Mouse (Mus musculus) left cerebral cortex, postnatal 14 days (tissue): ENCODE measurements around the gene Cfl2. TPM values are rescaled to one million over a fixed set of nuclear protein-coding genes. Genes with fewer than 3 reads are reported as not detected.
"Not testable (repeated sequence)": the region's sequence is repeated elsewhere in the genome, so short reads cannot be mapped to it uniquely, and the experiment has no call there.

Experiments used
- DNase-seq, 2 experiments: peaks; one replicate each; pipeline ENCODE4 v3.0.0; 2021 to 2022; ENCODE audit warnings: low spot score in 2 of 2, mixed read lengths in 1 of 2
- intact Hi-C: fragments of 180-260 bp; cut with DNase I; formaldehyde crosslinking; loops from one replicate; pipeline ENCODE4 v1.15.1; 2025
- long read RNA-seq, 2 experiments: library from polyadenylated mRNA; stranded (forward); transcript quantifications; one replicate each; pipeline ENCODE4 v2.0.0; 2021
- total RNA-seq, 2 experiments: library from RNA; stranded (reverse); gene quantifications; 2 replicates each; pipeline ENCODE4 v1.2.3; 2021

The Cfl2 gene
- 100 to 1,000 TPM; 144 to 154 TPM for total RNA-seq
- long read RNA-seq, experiment 1, transcript Cfl2-201 (4 exons, 2,940 nt) = major isoform, 97 of 160 reads
- long read RNA-seq, experiment 1, transcript Cfl2-206 (4 exons, 2,726 nt) = minor isoform, 5 of 160 reads
- long read RNA-seq, experiment 1, transcript Cfl2-202 (4 exons, 474 nt) = minor isoform, 10 of 160 reads
- long read RNA-seq, experiment 1, transcript Cfl2-203 (4 exons, 1,128 nt) = minor isoform, 21 of 160 reads
- long read RNA-seq, experiment 1, partial matches to known transcripts = 0 of 160 reads
- long read RNA-seq, experiment 1, other reads (novel, unspliced or antisense) = 27 of 160 reads
- long read RNA-seq, experiment 2, transcript Cfl2-203 (4 exons, 1,128 nt) = minor isoform, 12 of 113 reads
- long read RNA-seq, experiment 2, transcript Cfl2-201 (4 exons, 2,940 nt) = major isoform, 61 of 113 reads
- long read RNA-seq, experiment 2, transcript Cfl2-202 (4 exons, 474 nt) = minor isoform, 6 of 113 reads
- long read RNA-seq, experiment 2, partial matches to known transcripts = 1 of 113 reads
- long read RNA-seq, experiment 2, other reads (novel, unspliced or antisense) = 28 of 113 reads

DNA sequence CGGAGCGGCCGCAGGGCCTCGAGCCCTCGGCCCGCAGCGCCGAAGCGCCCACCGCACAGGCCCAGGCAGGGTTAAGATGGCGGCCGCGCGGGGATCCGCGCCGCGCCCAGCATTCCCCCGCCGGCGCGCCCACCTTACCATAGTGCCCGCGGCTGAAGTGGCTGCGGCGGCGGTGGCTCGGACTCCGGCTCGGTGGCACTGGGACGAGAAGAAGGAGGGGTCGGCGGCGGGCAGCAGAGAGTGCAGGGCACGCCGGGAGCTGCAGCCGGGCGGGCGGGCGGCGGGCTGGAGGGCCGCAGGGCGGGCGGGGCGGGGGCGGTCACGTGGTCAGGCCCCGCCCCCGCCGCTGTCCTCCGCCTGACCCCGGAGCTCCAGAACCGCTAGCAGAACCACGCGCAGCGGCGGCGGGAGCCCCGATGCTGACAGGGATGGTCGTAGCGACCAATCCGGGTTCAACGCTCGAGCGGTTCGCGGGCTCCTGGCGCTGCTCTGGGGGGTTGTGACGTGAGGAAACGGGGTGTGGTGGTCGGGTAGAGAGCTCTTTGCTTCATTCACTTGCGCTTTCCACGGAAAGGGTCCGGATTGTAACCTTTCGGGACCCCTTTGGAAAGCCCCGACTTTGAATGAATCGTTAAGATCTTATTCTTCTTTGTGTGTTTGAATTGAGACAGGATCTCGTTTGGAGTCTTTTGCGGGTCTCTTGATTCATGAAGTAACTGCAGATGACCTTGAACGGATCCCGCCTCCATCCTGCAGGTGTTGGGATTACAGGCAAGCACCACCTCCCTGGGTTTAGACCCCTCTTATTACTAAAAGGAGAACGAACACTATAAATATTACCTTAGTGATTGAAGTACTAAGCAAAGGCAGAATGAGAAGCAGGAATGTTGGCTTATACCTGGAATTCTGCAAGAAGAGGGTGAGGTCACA lies at the start of gene Cfl2:
Gene Cfl2, minus strand, starts transcription at position 272 of the 930 bp plus-strand sequence.
- intact Hi-C loops = loop anchor here (2.0 kb wide), 1 partner anchor 122 kb away; no protein-coding TSS in a partner anchor
- DNase-seq = peak; percentile 86 to 90

DNA sequence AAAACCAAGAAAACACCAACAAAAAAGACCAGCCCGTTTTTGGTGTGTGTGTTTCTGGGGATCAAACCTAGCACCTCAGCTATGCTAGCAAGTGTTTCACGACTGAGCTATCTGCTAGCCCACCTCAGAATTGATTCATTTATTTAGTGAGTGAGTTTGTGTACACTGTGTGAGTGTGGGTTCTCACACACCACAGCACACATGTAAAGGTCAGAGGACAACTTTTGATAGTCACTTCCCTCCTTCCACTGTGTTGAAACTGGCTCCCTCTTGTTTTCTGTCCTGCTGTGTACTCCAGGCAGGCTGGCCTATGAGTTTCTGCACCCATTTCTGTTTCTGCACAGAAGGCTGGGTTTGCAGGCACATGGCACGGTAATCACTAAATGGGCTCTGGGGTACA lies 47.7 kb upstream of the Cfl2 start:
- DNase-seq = no peak
- intact Hi-C loops = no loop called here

DNA sequence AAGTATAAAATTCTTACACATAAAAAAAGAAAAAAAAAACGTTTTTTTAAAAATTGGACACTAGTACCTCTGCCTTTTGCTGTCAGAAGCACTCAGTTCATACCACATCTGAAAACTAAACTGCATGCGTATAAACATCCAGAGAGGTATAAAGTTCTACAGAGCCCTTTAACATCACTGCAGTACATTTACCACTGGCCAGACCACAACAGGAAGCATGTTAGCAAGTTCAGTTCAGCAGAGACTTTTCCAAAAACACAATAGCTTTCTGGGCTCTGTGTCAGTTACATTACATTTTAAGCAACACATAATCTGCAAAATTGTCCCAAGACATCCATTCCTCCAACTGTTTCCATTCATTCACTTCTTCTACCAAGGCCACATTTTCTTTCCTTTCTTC lies 29.9 kb upstream of the Cfl2 start:
- DNase-seq, intact Hi-C loops: not testable (repeated sequence)

DNA sequence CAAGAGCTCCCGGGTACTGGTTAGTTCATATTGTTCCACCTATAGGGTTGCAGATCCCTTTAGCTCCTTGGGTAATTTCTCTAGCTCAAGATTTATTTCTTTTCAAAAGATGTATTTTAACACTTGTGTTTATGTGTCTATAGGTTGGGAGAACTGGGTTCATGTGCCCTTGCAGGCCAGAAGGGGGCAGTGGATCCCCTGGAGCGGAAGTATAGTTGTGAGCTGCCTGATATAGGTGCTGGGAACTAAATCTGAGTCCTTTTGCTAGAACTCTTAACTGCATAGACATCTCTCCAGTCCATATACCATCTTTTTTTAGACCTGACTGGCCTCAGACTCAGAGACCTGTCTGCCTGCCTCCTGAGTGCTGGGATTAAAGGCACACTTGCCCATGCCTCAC lies 27.7 kb upstream of the Cfl2 start:
- intact Hi-C loops = no loop called here
- no peak for DNase-seq

DNA sequence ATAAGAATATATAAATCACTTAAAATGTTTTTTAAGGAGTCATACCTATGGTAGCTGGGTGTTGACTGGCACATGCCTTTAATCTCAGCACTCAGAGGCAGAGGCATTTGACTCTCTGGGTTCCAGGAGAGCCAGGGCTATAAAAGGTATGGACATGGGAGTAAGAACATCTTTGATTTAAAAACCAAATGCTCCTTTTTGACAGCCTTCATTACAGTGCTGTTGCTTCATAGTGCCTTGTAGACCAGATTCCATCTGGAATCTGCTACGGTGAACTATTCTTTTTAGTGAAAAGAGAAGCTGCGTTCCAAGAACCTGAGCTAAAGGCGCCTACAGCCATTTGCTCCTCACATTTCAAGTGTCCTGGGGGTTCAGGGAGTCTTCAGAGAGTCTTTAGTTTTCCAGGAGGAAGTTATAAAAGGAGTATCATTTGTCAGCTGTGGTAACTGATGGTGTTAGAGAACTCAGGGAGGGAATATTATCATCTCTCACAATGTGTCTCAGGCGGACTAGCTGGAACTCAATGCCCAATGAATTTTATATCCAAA lies 25.0 kb upstream of the Cfl2 start:
- no peak for DNase-seq
- intact Hi-C loops = no loop called here

DNA sequence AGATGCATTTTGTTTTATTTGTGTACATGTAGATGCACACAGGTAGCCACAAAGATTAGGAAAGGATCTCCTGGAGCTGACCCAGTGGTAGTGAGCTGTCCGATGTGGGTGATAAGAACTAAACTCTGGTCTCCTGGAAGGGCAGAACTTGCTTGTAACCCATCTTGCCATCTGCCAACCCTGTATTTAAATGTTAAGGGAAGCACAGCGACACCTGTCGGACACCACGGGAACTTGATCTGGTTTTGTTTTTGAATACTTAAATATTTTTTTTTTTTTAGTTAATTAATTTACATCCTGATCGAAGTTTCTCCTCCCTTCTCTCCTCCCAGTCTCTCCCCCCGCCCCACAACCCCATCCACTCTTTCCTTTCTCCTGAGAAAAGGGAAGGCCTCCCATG lies 17.0 kb upstream of the Cfl2 start:
- peak; percentile 24 to 62 for DNase-seq
- intact Hi-C loops = loop anchor here (2.0 kb wide), 1 partner anchor 49 kb away; no protein-coding TSS in a partner anchor

DNA sequence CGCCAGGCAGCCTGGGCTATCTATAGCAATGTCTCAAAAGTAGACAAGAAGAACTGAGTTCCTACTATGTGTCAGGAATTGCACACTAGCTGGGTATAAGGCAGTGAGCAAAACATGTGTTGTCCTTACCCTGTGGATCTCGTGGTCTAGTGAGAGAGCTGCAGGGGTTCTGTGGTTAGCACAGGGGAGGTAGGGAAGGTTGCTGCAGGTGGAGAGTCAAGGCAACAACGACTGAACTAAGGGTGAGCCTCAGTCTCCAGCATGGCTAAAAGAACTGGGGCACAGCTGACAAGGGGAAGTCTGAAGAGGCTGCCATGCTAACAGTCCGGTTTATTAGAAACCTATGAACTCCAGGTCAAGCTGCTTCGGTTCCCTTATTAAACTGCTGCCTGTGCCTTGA lies 16.5 kb upstream of the Cfl2 start:
- intact Hi-C loops = loop anchor here (2.0 kb wide), 1 partner anchor 48 kb away; no protein-coding TSS in a partner anchor
- no peak for DNase-seq

DNA sequence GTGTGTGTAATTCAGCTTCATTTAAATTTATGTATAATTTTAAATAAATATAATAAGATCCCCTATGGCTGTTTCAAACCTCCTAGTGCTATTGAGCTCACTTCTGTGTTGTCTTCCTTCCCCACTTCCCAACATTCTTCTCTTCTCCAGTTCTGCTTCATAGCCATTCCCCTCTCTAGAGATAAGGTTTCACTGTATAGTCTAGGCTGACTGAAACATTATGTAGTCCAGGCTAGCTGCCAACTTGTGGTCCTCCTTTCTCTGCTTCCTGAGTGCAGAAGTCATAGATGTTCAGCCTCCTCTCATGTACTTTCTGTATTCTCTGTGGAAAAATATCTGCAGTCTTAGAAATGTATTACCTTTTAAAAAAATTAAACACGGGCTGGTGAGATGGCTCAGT lies 15.2 kb upstream of the Cfl2 start:
- intact Hi-C loops = loop anchor here (2.0 kb wide), 1 partner anchor 47 kb away; no protein-coding TSS in a partner anchor
- no peak for DNase-seq

DNA sequence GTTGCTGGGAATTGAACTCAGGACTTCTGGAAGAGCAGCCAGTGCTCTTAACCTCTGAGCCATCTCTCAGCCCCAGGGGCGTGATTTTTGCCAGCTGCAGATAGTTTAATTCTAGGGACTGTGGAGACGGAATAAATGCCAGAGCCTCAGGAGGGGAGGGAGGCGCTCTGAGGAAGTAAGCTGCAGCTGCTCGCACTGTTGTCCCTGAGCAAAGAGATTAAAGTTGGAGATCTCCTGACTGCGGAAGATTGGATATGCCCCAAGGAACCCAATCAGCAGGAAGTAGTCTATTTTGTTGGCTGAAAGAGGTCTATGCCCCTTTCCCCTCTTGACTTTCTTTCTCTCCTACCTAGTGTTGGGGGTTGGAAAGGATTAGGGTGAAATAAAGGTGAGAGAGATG lies 14.2 kb upstream of the Cfl2 start:
- no peak for DNase-seq
- intact Hi-C loops = no loop called here

DNA sequence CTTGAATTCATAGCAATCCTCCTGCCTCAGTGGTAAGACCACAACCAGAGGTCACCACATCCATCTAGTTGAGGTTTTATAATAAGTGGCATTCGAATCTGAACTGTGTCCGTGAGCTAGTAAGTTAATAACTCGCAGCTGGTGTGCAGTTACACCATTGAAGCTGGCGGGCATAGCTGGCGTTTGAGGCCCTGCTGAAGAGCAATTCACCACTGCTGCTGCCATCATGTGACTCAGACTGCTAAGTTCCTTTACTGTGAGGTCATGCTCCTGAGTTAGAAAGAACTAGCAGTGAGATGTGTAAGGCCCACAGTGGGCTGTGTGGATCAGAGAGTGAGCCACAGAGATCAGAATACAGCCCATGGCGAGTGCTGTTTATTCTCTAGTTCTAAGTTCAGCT lies 12.0 kb upstream of the Cfl2 start:
- intact Hi-C loops = no loop called here

DNA sequence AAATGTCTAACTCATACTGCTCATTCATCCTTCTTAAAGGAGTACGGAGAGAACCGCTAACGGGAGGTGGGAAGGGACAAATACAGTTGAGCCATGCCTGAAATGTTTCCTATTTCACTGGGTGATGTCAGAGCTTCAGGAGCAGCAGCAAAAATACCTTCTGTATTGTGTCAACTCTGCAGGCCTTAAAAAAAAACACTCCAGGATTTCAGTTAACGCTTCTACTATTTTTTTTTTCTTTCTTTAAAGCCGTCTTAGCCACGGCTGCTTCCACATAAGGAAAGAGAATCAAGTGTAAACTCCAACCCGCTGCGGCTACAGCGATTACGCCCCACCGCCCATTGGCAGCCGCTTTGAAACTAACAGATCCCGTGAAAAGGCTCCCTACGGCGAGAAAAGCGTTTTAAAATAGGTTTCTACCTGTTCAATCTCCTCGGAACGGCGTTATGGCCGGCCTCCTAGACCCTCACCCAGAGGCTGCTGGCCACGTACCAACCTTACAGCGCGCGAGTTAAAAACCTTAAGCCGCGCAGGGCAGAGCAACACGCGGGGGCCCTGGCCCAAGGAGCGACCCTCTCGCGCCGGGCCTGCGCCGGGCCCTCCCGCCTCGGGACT lies 579 bp downstream of the Cfl2 start:
- peak; percentile 27 to 67 for DNase-seq
- intact Hi-C loops = loop anchor here (2.0 kb wide), 1 partner anchor 123 kb away; no protein-coding TSS in a partner anchor

More for the DNA sequence above, 12.0 kb upstream of the Cfl2 start:
- no peak for DNase-seq

DNA sequence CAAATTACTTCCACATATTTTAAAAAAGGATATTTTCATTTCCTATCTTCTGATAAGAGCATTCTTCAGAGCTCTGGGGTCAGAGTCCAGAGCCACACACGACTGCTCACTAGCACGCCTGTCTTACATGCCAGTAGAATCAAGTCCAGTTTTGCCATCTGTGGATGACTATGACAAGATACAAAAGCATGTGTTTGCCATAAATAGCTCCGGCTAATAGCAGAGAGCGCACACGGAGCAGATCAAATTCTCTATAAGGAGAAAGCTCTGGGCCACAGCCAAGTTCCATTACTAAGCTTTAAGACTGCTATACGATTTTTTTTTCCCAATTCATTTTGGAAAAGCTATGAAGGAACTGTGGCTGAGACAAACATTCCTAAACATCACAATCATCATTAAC lies 3.1 kb downstream of the Cfl2 start:
- intact Hi-C loops = no loop called here
- peak; percentile 18 to 45 for DNase-seq

DNA sequence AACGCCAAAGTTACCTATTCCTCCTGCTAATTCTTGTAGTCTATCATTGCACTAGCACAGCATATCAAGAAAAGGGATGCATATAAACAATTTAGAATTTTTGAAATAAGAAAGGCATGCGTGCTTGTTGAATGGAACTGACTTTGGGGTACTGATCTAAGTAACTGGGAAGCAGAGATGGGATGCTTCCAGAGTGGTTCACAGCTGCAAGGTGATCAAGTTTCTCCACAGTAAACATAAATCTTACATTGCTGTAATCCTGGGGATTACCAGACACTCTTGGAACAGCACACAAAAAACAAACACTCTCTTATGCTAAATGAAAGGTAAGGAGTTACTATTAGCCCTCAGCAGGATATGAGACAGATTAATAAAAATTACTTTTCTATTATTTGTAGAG lies 12.1 kb downstream of the Cfl2 start:
- DNase-seq = no peak
- intact Hi-C loops = no loop called here

DNA sequence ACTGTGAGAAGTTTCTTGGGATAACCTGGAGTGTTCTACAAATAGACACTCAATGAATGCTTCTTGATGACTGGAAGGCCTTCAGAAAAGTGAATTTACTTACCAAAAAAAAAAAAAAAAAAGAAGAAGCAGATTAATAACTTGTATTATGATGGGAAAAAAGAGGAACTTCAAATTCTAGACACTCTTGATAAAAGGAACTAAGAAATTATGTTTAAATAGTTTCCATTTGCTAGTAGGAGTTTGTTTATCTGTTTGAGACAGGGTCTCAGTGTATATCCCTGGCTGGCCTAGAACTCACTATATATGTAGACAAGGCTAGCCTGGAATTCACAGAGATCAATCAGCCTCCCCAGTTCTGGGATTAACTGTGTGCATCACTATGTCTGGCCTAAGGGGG lies 18.3 kb downstream of the Cfl2 start:
- intact Hi-C loops = no loop called here
- DNase-seq = no peak

DNA sequence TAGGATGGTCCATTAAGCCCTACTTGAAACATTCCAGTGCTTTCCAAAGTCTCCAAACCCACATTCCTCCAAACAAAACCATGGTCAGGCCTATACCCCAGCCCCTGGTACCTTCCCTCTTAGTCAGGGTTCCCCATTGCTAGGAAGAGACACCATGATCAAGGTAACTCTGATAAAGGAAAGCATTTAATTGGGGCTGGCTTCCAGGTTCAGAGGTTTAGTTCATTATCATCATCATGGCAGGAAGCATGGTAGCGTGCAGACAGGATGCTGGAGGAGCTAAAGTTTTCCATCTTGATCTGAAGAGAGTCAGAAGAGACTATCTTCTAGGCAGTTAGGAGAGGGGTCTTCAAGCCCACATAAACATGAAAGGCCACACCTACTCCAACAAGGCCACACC lies 21.1 kb downstream of the Cfl2 start:
- no peak for DNase-seq
- intact Hi-C loops = no loop called here

DNA sequence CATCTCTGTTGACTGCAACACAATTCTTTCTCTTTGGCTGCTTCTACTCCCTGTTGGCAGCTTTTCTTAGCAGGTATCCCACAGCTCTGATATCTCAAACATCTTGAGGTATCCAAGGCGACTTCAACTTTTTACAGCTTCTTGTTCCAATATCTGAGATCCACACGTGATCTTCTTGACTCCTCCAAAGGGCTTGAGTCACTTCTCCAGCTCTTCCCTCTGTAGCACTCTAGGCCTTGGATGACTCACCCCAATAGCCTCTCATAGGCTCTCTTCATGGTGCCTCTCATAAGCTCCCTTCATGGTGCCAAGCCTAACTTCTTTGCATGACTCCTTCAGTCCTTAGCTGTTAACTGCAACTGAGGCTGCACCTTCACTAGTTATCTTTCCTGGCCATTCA lies 22.9 kb downstream of the Cfl2 start:
- intact Hi-C loops = no loop called here
- DNase-seq = no peak

DNA sequence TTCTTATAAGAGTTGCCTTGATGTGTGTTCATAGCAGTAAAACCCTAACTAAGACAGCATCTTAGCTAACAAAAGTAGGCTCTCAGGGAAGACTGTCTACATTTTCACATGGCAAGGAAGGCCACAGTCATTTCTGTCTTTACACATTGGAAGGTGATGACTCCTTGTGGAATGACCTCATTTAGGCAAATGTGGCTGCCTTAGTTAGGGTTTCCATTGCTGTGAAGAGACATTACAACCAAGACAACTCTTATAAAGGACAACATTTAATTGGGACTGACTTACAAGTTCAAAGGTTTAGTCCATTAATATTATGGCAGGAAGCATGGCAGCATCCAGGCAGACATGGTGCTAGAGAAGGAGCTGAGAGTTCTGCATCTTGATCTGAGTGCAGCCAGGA lies 23.7 kb downstream of the Cfl2 start:
- no peak for DNase-seq
- intact Hi-C loops = no loop called here

DNA sequence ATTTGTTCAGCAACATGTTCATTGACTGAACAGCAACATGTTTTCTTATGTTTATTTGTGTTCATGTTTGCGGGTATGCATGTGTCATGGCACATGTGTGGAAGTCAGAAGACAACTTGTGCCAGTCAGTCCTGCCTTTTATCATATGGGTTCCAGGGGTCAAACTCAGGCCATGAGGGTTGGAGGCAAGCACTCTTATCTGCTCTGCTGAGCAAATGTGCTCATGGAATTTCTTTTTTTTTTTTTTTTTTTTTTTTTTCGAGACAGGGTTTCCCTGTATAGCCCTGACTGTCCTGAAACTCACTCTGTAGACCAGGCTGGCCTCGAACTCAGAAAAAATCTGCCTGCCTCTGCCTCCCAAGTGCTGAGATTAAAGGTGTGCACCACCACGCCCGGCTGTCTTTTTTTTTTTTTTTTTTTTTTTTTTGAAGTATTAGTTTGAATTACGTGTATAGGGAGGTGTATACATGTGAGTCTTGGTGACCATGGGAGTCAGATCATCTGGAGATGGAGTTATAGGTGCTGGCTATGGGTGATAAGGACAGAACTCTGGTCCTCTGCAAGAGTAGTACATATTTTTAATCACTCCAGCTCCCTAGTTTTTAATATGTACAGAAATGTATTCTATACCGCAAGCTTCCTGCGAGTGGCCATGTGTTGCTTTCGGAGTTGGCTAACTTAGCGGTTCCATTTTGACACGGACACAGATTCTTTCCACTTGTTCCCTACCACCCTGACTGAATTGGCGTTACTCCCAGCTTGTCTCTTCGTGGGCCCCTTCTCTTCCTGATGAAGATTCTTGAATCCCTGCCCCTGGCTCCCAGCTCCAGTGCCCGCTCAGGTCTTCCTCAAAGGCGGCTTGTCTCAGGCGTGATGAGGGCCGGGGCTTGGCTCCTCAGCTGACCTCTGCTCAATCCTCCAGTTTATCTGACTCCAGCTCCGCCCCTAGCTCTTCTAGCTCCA lies 26.8 kb downstream of the Cfl2 start:
- DNase-seq = no peak

More for the DNA sequence above, 26.8 kb downstream of the Cfl2 start:
- intact Hi-C loops = no loop called here
